Mouse (Mus musculus) limb, embryonic 13.5 days (tissue): ENCODE results near the gene Chrm3. TPM values are rescaled to one million over a fixed set of nuclear protein-coding genes. Genes with fewer than 3 reads are reported as not detected.

Source experiments
- ATAC-seq: fragments of 200-750 bp; cut with Nextera tagmentation; 2 replicates; pipeline ENCODE4 v1.8.0; 2017; ENCODE audit warnings: low read depth, moderate number of reproducible peaks, moderate TSS enrichment; ENCODE audit not compliant: low FRiP score
- H3K27ac ChIP-seq: fragments of 300-500 bp; sonication (generic); 2 replicates; pipeline ENCODE4 v1.5.1; 2015; ENCODE audit warnings: inconsistent platforms, mild to moderate bottlenecking, moderate library complexity
- H3K27me3 ChIP-seq: fragments of 300-500 bp; sonication (generic); 2 replicates; pipeline ENCODE4 v1.6.1; 2015; ENCODE audit warnings: mild to moderate bottlenecking, inconsistent platforms
- H3K36me3 ChIP-seq: fragments of 300-500 bp; sonication (generic); 2 replicates; pipeline ENCODE4 v1.6.1; 2015; ENCODE audit warnings: inconsistent platforms, mild to moderate bottlenecking, moderate library complexity
- H3K4me1 ChIP-seq: fragments of 300-500 bp; sonication (generic); 2 replicates; pipeline ENCODE4 v1.6.1; 2015; ENCODE audit warnings: inconsistent platforms
- H3K4me2 ChIP-seq: fragments of 300-500 bp; sonication (generic); replicated peaks from 2 replicates; pipeline ENCODE4 v1.6.1; 2015; ENCODE audit warnings: inconsistent platforms, mild to moderate bottlenecking, moderate library complexity
- H3K4me3 ChIP-seq: fragments of 300-500 bp; sonication (generic); 2 replicates; pipeline ENCODE4 v1.5.1; 2015; ENCODE audit warnings: moderate library complexity, mild to moderate bottlenecking, inconsistent platforms
- H3K9ac ChIP-seq: fragments of 300-500 bp; sonication (generic); 2 replicates; pipeline ENCODE4 v1.6.1; 2015; ENCODE audit warnings: mild to moderate bottlenecking, inconsistent platforms
- H3K9me3 ChIP-seq: fragments of 300-500 bp; sonication (generic); 2 replicates; pipeline ENCODE4 v1.6.1; 2016; ENCODE audit warnings: inconsistent platforms
- WGBS: fragments of 180-500 bp; shearing (Covaris S2); methylation state at CpG from one replicate; pipeline ENCODE4 v1.1.7; 2015; 5-methylcytosine and 5-hydroxymethylcytosine counted together
- polyA plus RNA-seq: library from polyadenylated mRNA; unstranded; fragments of >200 nt; fragmentation: Nextera tagmentation; extraction: Ambion mirVana; gene quantifications from 2 replicates; pipeline ENCODE4 v1.2.1, GENCODE M21; 2015

Gene Chrm3
- polyA plus RNA-seq, 1 experiment from 2014 or later: 1.9 TPM

- H3K4me2 ChIP-seq: no peak overlapping the region
- no peak overlapping the region for H3K27ac ChIP-seq
- H3K4me3 ChIP-seq: no peak overlapping the region
- no peak overlapping the region for H3K9ac ChIP-seq
- no peaks in the 10 kb centered on the region for H3K9me3 ChIP-seq
- 67% methylated on average over 1 of the region's 1 CpGs for WGBS
- H3K4me1 ChIP-seq: no peaks in the 10 kb centered on the region
- no peak for ATAC-seq
- no peaks in the 10 kb centered on the region for H3K36me3 ChIP-seq
- no peaks in the 10 kb centered on the region for H3K27me3 ChIP-seq
Measured at GRCm38 (mm10) chr13:9940186-9940585, 420.5 kb downstream of the Chrm3 start.

GRCm38 (mm10) chr13:9938798-9939485 is 421.7 kb downstream of the Chrm3 start:
- 61% methylated on average over 3 of the region's 3 CpGs for WGBS
- Histone ChIP-seq H3K4me2 (no peak overlapping the region), H3K4me1 (no peaks in the 10 kb centered on the region), H3K36me3 (no peaks in the 10 kb centered on the region), H3K27ac (no peak overlapping the region), H3K9me3 (no peaks in the 10 kb centered on the region), H3K4me3 (no peak overlapping the region), H3K9ac (no peak overlapping the region), H3K27me3 (no peaks in the 10 kb centered on the region)
- no peak for ATAC-seq

GRCm38 (mm10) chr13:9932714-9933113 is 427.9 kb downstream of the Chrm3 start:
- Histone ChIP-seq H3K27me3 (no peaks in the 10 kb centered on the region), H3K9me3 (no peaks in the 10 kb centered on the region), H3K9ac (no peak overlapping the region), H3K36me3 (no peaks in the 10 kb centered on the region), H3K4me3 (no peak overlapping the region), H3K4me2 (no peak overlapping the region), H3K27ac (no peak overlapping the region), H3K4me1 (no peaks in the 10 kb centered on the region)
- 35% methylated on average over 4 of the region's 4 CpGs for WGBS
- ATAC-seq: no peak

- H3K4me1 ChIP-seq: no peaks in the 10 kb centered on the region
- H3K27me3 ChIP-seq: no peaks in the 10 kb centered on the region
- WGBS: 72% methylated on average over 1 of the region's 1 CpGs
- no peaks in the 10 kb centered on the region for H3K36me3 ChIP-seq
- no peak overlapping the region for H3K9ac ChIP-seq
- no peak for ATAC-seq
- H3K27ac ChIP-seq: no peak overlapping the region
- H3K9me3 ChIP-seq: no peaks in the 10 kb centered on the region
- no peak overlapping the region for H3K4me2 ChIP-seq
- no peak overlapping the region for H3K4me3 ChIP-seq
Measured at GRCm38 (mm10) chr13:9930606-9931005, 430.0 kb downstream of the Chrm3 start.

DNA sequence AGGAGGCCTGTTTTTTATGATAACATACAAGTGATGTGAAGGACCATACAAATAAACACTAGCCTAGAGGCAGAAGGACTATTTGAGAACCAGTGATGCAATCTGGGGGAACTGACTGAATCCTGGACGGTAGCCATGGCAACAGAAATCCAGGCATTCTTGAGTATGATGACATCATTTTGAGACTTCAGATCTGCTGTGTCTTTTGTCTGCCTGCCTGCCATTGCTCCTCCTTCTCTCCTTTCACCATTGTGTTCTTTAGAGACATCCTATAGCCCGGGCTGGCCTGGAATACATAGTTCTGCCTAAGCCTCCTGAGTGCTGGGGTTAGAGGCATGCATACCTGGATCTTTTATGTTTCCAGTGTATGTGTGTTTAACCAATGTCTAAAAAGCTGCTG is 430.7 kb downstream of the Chrm3 start:
- Histone ChIP-seq H3K36me3 (no peaks in the 10 kb centered on the region), H3K4me3 (no peak overlapping the region), H3K9ac (no peak overlapping the region), H3K4me2 (no peak overlapping the region), H3K4me1 (no peaks in the 10 kb centered on the region), H3K27me3 (no peaks in the 10 kb centered on the region), H3K27ac (no peak overlapping the region), H3K9me3 (no peaks in the 10 kb centered on the region)
- 70% methylated on average over 2 of the region's 2 CpGs for WGBS
- ATAC-seq: no peak

DNA sequence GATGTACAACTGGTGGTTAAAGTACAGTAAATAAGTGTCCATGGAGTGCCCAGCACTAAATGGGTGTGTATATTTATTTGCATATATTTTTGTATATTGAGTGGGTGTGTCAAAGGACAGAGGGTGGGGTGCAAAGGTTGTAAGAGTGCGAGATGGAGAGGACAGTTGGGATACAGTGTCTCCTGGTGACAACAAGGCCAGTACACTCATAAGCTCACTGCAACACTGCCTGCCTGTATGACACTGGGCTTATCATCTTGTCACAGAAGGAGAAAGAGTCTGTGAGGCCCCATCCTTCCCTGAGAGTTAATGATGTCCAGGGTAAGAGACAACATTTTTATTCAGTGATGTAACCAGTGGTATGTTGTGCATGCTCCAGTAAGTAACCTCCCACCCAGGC is 439.5 kb downstream of the Chrm3 start:
- Histone ChIP-seq H3K9me3 (no peaks in the 10 kb centered on the region), H3K4me1 (no peaks in the 10 kb centered on the region), H3K27ac (no peak overlapping the region), H3K36me3 (no peaks in the 10 kb centered on the region), H3K4me2 (no peak overlapping the region), H3K4me3 (no peak overlapping the region), H3K9ac (no peak overlapping the region), H3K27me3 (no peaks in the 10 kb centered on the region)
- ATAC-seq: no peak
- WGBS: 76% methylated on average over 1 of the region's 1 CpGs

- H3K9ac ChIP-seq: no peak overlapping the region
- no peak for ATAC-seq
- 84% methylated on average over 4 of the region's 4 CpGs for WGBS
Measured at GRCm38 (mm10) chr13:9912697-9913096, 447.9 kb downstream of the Chrm3 start.

GRCm38 (mm10) chr13:9908707-9909106 is 451.9 kb downstream of the Chrm3 start:
- Histone ChIP-seq H3K27ac (no peak overlapping the region), H3K4me1 (no peaks in the 10 kb centered on the region), H3K9me3 (no peaks in the 10 kb centered on the region), H3K9ac (no peak overlapping the region), H3K36me3 (no peaks in the 10 kb centered on the region), H3K4me3 (no peak overlapping the region), H3K27me3 (no peaks in the 10 kb centered on the region), H3K4me2 (no peak overlapping the region)
- ATAC-seq: no peak
- WGBS: 65% methylated on average over 2 of the region's 2 CpGs

More at GRCm38 (mm10) chr13:9912697-9913096, 447.9 kb downstream of the Chrm3 start:
- H3K27ac ChIP-seq: no peak overlapping the region
- no peak overlapping the region for H3K4me2 ChIP-seq
- no peaks in the 10 kb centered on the region for H3K4me1 ChIP-seq
- no peaks in the 10 kb centered on the region for H3K36me3 ChIP-seq
- H3K4me3 ChIP-seq: no peak overlapping the region
- H3K27me3 ChIP-seq: no peaks in the 10 kb centered on the region; the same call in 1 of the 2 replicates
- H3K9me3 ChIP-seq: no peaks in the 10 kb centered on the region

- WGBS: 81% methylated on average over 3 of the region's 3 CpGs
- Histone ChIP-seq H3K4me2 (no peak overlapping the region), H3K9ac (no peak overlapping the region), H3K27ac (no peak overlapping the region), H3K36me3 (no peaks in the 10 kb centered on the region), H3K4me3 (no peak overlapping the region), H3K27me3 (no peaks in the 10 kb centered on the region), H3K4me1 (no peaks in the 10 kb centered on the region), H3K9me3 (no peaks in the 10 kb centered on the region)
- no peak for ATAC-seq
Measured at GRCm38 (mm10) chr13:9907202-9907601, 453.4 kb downstream of the Chrm3 start.

GRCm38 (mm10) chr13:9904455-9904854 is 456.2 kb downstream of the Chrm3 start:
- Histone ChIP-seq H3K9ac (no peak overlapping the region), H3K27ac (no peak overlapping the region), H3K36me3 (no peaks in the 10 kb centered on the region), H3K4me3 (no peak overlapping the region), H3K9me3 (no peaks in the 10 kb centered on the region), H3K27me3 (no peaks in the 10 kb centered on the region), H3K4me1 (no peaks in the 10 kb centered on the region), H3K4me2 (no peak overlapping the region)
- ATAC-seq: no peak

DNA sequence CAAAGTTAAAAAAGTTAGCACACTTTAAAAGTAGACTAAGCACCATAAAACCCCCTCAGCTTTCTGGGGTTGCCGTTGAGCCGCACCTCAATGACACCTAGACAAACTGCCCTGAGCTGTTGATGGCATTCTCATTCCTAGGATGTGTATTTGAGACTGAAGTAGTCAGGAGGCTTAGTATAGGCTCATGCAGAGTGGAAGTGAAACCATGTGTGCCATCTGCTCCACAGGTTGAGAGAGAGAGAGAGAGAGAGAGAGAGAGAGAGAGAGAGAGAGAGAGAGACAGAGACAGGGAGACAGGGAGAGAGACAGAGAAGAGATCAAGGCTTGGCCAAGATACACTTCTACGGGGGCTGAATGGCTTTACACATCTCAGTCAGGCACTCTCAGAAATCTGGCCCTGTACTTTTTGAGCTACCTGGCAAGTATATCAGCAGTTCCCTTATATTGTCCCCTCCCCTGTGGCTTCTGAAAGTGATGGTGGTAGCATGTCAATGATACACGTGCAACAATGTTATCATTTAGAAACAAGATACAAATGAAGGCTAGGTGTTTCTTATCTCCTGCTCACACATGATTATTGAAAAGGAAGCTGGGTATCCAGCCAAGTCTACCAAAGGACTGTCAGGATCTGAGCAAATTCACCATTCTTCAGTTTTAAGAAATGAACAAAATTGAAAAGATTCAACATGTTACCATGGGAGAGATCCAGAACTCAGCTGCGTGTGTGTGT is 459.8 kb downstream of the Chrm3 start:
- 77% methylated on average over 5 of the region's 5 CpGs for WGBS
- H3K36me3 ChIP-seq: no peaks in the 10 kb centered on the region
- no peak overlapping the region for H3K4me3 ChIP-seq
- H3K9me3 ChIP-seq: no peaks in the 10 kb centered on the region
- no peaks in the 10 kb centered on the region for H3K4me1 ChIP-seq
- no peak overlapping the region for H3K4me2 ChIP-seq
- no peak overlapping the region for H3K9ac ChIP-seq
- H3K27ac ChIP-seq: no peak overlapping the region
- no peaks in the 10 kb centered on the region for H3K27me3 ChIP-seq
- ATAC-seq: no peak

DNA sequence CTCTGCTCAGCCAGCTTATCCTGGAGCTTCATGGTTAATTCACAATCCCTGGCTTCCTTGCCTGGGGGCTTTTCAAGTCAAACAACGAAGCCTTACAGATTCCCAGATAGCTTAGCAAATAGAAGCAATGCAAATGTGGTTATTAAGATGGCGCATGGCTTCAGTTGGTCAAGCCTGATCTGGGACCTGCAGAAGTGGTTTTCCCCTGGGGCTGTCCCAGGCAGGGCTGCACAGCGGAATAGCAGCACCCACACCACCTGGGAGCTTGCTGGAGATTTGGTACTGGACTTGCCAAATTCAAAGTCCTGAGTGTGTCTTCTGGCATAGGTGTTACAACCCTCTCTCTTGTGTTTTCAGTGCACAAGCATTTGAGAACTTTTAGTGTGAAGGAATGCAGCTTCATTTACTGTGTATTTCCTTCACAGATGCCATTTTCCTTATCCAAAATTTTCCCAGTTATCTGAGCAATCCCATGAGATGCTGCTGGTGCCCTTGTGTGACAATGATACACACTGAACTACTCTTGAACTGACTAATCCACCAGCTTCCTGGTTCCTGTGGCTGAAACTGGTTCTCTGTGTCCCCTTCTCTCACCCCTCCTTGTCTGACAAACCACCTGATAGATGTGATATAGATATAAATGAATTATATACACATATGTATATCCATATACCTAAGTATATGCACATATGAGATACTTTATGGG is 461.8 kb downstream of the Chrm3 start:
- H3K4me2 ChIP-seq: no peak overlapping the region
- H3K27me3 ChIP-seq: no peaks in the 10 kb centered on the region
- ATAC-seq: no peak
- no peaks in the 10 kb centered on the region for H3K9me3 ChIP-seq
- no peak overlapping the region for H3K4me3 ChIP-seq
- no peak overlapping the region for H3K9ac ChIP-seq
- H3K36me3 ChIP-seq: no peaks in the 10 kb centered on the region
- H3K27ac ChIP-seq: no peak overlapping the region
- no peaks in the 10 kb centered on the region for H3K4me1 ChIP-seq
- 68% methylated on average over 3 of the region's 3 CpGs for WGBS
